Comparison of ENCODE assay signal across 31 mouse cellular contexts in the genomic region with DNA sequence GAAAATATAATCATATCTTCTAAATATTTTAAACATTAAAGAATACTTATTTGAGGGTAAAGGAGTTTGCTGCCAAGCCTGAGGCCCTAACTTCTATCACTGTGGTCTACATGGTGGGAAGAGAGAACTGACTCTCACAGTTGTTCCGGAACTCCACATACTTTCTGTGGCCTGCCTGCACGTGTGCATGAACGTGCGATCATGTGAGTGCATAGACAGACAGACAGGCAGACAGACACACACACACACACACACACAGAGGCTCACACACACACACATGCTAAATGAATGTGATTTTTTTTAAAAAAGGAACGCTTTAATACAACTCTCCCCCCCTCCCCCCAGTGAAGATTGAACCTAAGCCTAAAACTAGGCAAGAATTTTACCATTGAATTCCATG. TPM values are rescaled to one million over a fixed set of nuclear protein-coding genes. Genes with fewer than 3 reads are reported as not detected.
DNase-seq lines count a peak whose midpoint lies in the region; ATAC-seq and TF ChIP-seq lines count a peak whose summit lies in the region.
"Had no signal": no experiment of that assay in that cellular context is flagged by ENCODE, and none has a peak within 500 bp of the region (broad histone marks: within the 10 kb centered on the region; RNA-seq: fewer than 3 reads in every experiment).

No protein-coding gene starts in this region.

- TF ChIP-seq CTCF in CH12.LX (conservative IDR thresholded peaks at IDR 0.05 in 1 of 2, IDR thresholded peaks at IDR 0.05 in 1 of 2; ENCODE audit: low read depth in 2 of 2, low read length in 2 of 2): no peak

- H3K27me3 ChIP-seq in CH12.LX (replicated peaks): no peaks in the 10 kb centered on the region
- peaks cover 8% of the 10 kb centered on the region for H3K27me3 ChIP-seq in limb, embryonic 15.5 days

- H3K4me3 ChIP-seq in CH12.LX (replicated peaks in 1 of 3; ENCODE audit: low read depth in 2 of 3, low read length in 2 of 3, poor library complexity in 1 of 3): no peak overlapping the region
- H3K4me3 ChIP-seq in limb, embryonic 15.5 days: no peak overlapping the region
- H3K4me3 ChIP-seq: embryonic facial prominence, embryonic 15.5 days; erythroblast, embryonic 14.5 days; forebrain, embryonic 12.5 days; heart, embryonic 12.5 days; heart, embryonic 15.5 days had no signal

- in situ Hi-C loops in CH12.LX (cut with MboI; ENCODE audit: low pct_ligation_motif_present, low pct_unique_long_range_greater_than_20kb, low sequenced_read_pairs): no loop called here

- dilution Hi-C loops in CH12.LX (cut with MboI; ENCODE audit: extremely low pct_ligation_motif_present, extremely low pct_unique_long_range_greater_than_20kb, low sequenced_read_pairs): no loop called here

- H3K4me1 ChIP-seq in CH12.LX (ENCODE audit: control insufficient read depth in 1 of 2, insufficient read depth in 2 of 2): peaks cover 0 to 17% of the 10 kb centered on the region in 2 experiments; a peak in 3 of 4 replicates
- peaks cover 12% of the 10 kb centered on the region for H3K4me1 ChIP-seq in limb, embryonic 15.5 days

- H3K4me2 ChIP-seq in CH12.LX (ENCODE audit: insufficient read depth, low read depth, poor library complexity, severe bottlenecking): no peak overlapping the region
- no peak overlapping the region for H3K4me2 ChIP-seq in limb, embryonic 15.5 days
- H3K4me2 ChIP-seq: embryonic facial prominence, embryonic 15.5 days; forebrain, embryonic 12.5 days; heart, embryonic 12.5 days; heart, embryonic 15.5 days; hindbrain, embryonic 14.5 days had no signal

- H3K9me3 ChIP-seq in CH12.LX (replicated peaks; ENCODE audit: low read length): peaks cover 5% of the 10 kb centered on the region
- no peaks in the 10 kb centered on the region for H3K9me3 ChIP-seq in limb, embryonic 15.5 days
- H3K9me3 ChIP-seq: embryonic facial prominence, embryonic 15.5 days; forebrain, embryonic 12.5 days; heart, embryonic 12.5 days; heart, embryonic 15.5 days had no signal

- H3K36me3 ChIP-seq in CH12.LX (replicated peaks in 1 of 2; ENCODE audit: control insufficient read depth in 1 of 2, insufficient read depth in 1 of 2, low read length in 1 of 2): no peaks in the 10 kb centered on the region
- H3K36me3 ChIP-seq in limb, embryonic 15.5 days: no peaks in the 10 kb centered on the region
- H3K36me3 ChIP-seq: embryonic facial prominence, embryonic 15.5 days; forebrain, embryonic 12.5 days; heart, embryonic 12.5 days; heart, embryonic 15.5 days had no signal

- no peak overlapping the region for H3K9ac ChIP-seq in CH12.LX (ENCODE audit: insufficient read depth, low read depth)
- H3K9ac ChIP-seq in limb, embryonic 15.5 days: no peak overlapping the region
- H3K9ac ChIP-seq: embryonic facial prominence, embryonic 15.5 days; forebrain, embryonic 12.5 days; heart, embryonic 12.5 days; heart, embryonic 15.5 days; hindbrain, embryonic 14.5 days had no signal

- no peak for TF ChIP-seq RAD21 in CH12.LX (IDR thresholded peaks at IDR 0.05; ENCODE audit: low read depth, low read length)

- H3K27ac ChIP-seq in CH12.LX (ENCODE audit: insufficient read depth, low read depth): no peak overlapping the region
- H3K27ac ChIP-seq in limb, embryonic 15.5 days: 0 out of 2 replicates have a peak overlapping the region, but pooled peaks have one; percentile 5
- H3K27ac ChIP-seq: forebrain, embryonic 12.5 days; heart, embryonic 15.5 days; hindbrain, embryonic 14.5 days; hindbrain, postnatal 0 days had no signal

- WGBS in limb, embryonic 15.5 days: 63% methylated on average over 5 of the region's 5 CpGs

- no peak for TF ChIP-seq EP300 in CH12.LX (IDR thresholded peaks at IDR 0.05; ENCODE audit: low read length)

- ATAC-seq in limb, embryonic 15.5 days (ENCODE audit: insufficient number of reproducible peaks, low FRiP score, low TSS enrichment, low read depth): no peak
- ATAC-seq: forebrain, embryonic 16.5 days; hindbrain, postnatal 0 days; inflammation-experienced regulatory T-cells, adult 6 months; intestine, embryonic 16.5 days had no signal

- TF ChIP-seq POLR2A in CH12.LX (IDR thresholded peaks at IDR 0.05; ENCODE audit: low read depth, low read length): no peak

- DNase-seq in heart, adult 11 months: peak; percentile 58
- DNase-seq in heart, postnatal 14 days: no peak
- DNase-seq in CH12.LX (ENCODE audit: extremely low read depth): no peak
- DNase-seq in lung, postnatal 25 days (ENCODE audit: low spot score): no peak
- DNase-seq in heart, adult 9 months (ENCODE audit: low spot score in 2 of 2): no peak
- DNase-seq: adrenal gland, adult 2 months; adrenal gland, postnatal 14 days; cerebellum, adult 11 months; cerebellum, adult 2 months; cerebellum, adult 9-11 months; cerebellum, postnatal 25 days; gastrocnemius, postnatal 10 days; gastrocnemius, postnatal 36 days; heart, postnatal 10 days; heart, postnatal 4 days had no signal

- intact Hi-C loops in heart, postnatal 14 days (cut with DNase I): no loop called here

- no peaks in the 10 kb centered on the region for H3K79me2 ChIP-seq in CH12.LX (replicated peaks; ENCODE audit: control insufficient read depth, extremely low read depth, insufficient read depth, poor library complexity, severe bottlenecking)

TF ChIP-seq in CH12.LX, 34 proteins besides CTCF, POLR2A, EP300 and RAD21:
- no peak for TF ChIP-seq JUND (conservative IDR thresholded peaks at IDR 0.05; ENCODE audit: low read depth, low read length)
- TF ChIP-seq BHLHE40 (IDR thresholded peaks at IDR 0.05; ENCODE audit: low read depth, low read length): peak; percentile 78

RNA-seq across cellular contexts. Expression of a gene that starts 41.7 kb away (rescaled TPM):
- total RNA-seq in heart, postnatal 14 days (2021): not detected
- total RNA-seq in CH12.LX (2012; rRNA removed) (not detected in 2 replicates), CH12.LX (2014; rRNA removed) (not detected in 2 replicates)
- polyA plus RNA-seq in CH12.LX (2012; ENCODE audit: insufficient read length, low read depth): not detected in 2 replicates
- polyA plus RNA-seq in limb, embryonic 15.5 days (2015; fragmentation: Nextera tagmentation; extraction: Ambion mirVana): 1.3 and 1.4 TPM in 2 replicates
- total RNA-seq: common myeloid progenitor, adult 5-6 weeks; gastrocnemius, adult 18-20 months; gastrocnemius, postnatal 36 days; granulocyte monocyte progenitor cell, adult 5-6 weeks; heart, postnatal 10 days had no signal
- polyA plus RNA-seq: erythroblast, embryonic 14.5 days had no signal

RNA-seq across cellular contexts. Expression of a gene that starts 41.8 kb away (rescaled TPM):
- under 1 TPM; 0.59 to 0.79 TPM for total RNA-seq in heart, postnatal 14 days (2021)
- 0.51 and 0.88 TPM in 2 replicates for total RNA-seq in CH12.LX (2012; rRNA removed)
- total RNA-seq in CH12.LX (2014; rRNA removed): 1.3 and 1.4 TPM in 2 replicates
- polyA plus RNA-seq in CH12.LX (2012; ENCODE audit: insufficient read length, low read depth): 0.69 and 1.00 TPM in 2 replicates
- 6.3 and 7.7 TPM in 2 replicates for polyA plus RNA-seq in limb, embryonic 15.5 days (2015; fragmentation: Nextera tagmentation; extraction: Ambion mirVana)
- total RNA-seq: granulocyte monocyte progenitor cell, adult 5-6 weeks had no signal
- polyA plus RNA-seq: erythroblast, embryonic 14.5 days had no signal

RNA-seq across cellular contexts. Expression of a gene that starts 41.8 kb away (rescaled TPM):
- total RNA-seq in heart, postnatal 14 days (2021): 10 to 100 TPM; 69.7 to 72.4 TPM
- total RNA-seq in CH12.LX (2012; rRNA removed) (80.9 and 86.9 TPM in 2 replicates), CH12.LX (2014; rRNA removed) (71.4 and 78.5 TPM in 2 replicates)
- polyA plus RNA-seq in CH12.LX (2012; ENCODE audit: insufficient read length, low read depth): 109 and 125 TPM in 2 replicates
- polyA plus RNA-seq in limb, embryonic 15.5 days (2015; fragmentation: Nextera tagmentation; extraction: Ambion mirVana): 105 and 118 TPM in 2 replicates

RNA-seq across cellular contexts. Expression of a gene that starts 41.9 kb away (rescaled TPM):
- total RNA-seq in heart, postnatal 14 days (2021): not detected
- total RNA-seq in CH12.LX (2012; rRNA removed) (not detected in 2 replicates), CH12.LX (2014; rRNA removed) (not detected in 2 replicates)
- not detected in 2 replicates for polyA plus RNA-seq in CH12.LX (2012; ENCODE audit: insufficient read length, low read depth)
- polyA plus RNA-seq in limb, embryonic 15.5 days (2015; fragmentation: Nextera tagmentation; extraction: Ambion mirVana): not detected in 2 replicates
- total RNA-seq: adrenal gland, adult 2 months; gastrocnemius, adult 18-20 months; gastrocnemius, postnatal 10 days; gastrocnemius, postnatal 36 days; heart, adult 8-10 months; heart, postnatal 10 days; heart, postnatal 4 days; MEL had no signal
- polyA plus RNA-seq: adrenal gland, adult 2 months; erythroblast, embryonic 14.5 days; heart, embryonic 15.5 days; intestine, embryonic 16.5 days had no signal
